Mouse (Mus musculus) C2C12 (cell line): ENCODE measurements around the gene Abcg1. TPM values are rescaled to one million over a fixed set of nuclear protein-coding genes. Genes with fewer than 3 reads are reported as not detected.
A peak's percentile ranks its signal among the peaks of the same experiment; 100 is the strongest.

ENCODE experiments used
- H3K27me3 ChIP-seq: one replicate; pipeline ENCODE4 v1.6.1; 2011; ENCODE audit not compliant: control insufficient read depth, insufficient read depth, insufficient read length
- H3K36me3 ChIP-seq: one replicate; pipeline ENCODE4 v1.6.1; 2011; ENCODE audit not compliant: control insufficient read depth, insufficient read depth
- H3K4me3 ChIP-seq: one replicate; pipeline ENCODE4 v1.5.1; 2011; ENCODE audit warnings: mild to moderate bottlenecking, control low read depth; ENCODE audit not compliant: poor library complexity, insufficient read depth, severe bottlenecking
- H3K79me2 ChIP-seq: one replicate; pipeline ENCODE4 v1.6.1; 2011; ENCODE audit not compliant: control insufficient read depth, insufficient read depth
- H3K79me3 ChIP-seq: one replicate; pipeline ENCODE4 v1.6.1; 2011; ENCODE audit warnings: low read depth, control low read depth
- H3ac ChIP-seq: one replicate; pipeline ENCODE3; 2011; ENCODE audit warnings: low read depth; ENCODE audit not compliant: control insufficient read depth, insufficient read length
- CEBPB ChIP-seq: IDR thresholded peaks from one replicate; pipeline ENCODE4 v1.6.1; 2011; ENCODE audit warnings: low read depth, mild to moderate bottlenecking, control low read depth, moderate library complexity
- CTCF ChIP-seq: IDR thresholded peaks from one replicate; pipeline ENCODE4 v1.5.1; 2011; ENCODE audit not compliant: control insufficient read depth, insufficient read depth, insufficient read length
- FOSL1 ChIP-seq: IDR thresholded peaks from one replicate; pipeline ENCODE4 v1.8.0; 2011; ENCODE audit warnings: mild to moderate bottlenecking, low read length; ENCODE audit not compliant: poor library complexity, insufficient read depth, severe bottlenecking
- MAX ChIP-seq: IDR thresholded peaks from one replicate; pipeline ENCODE4 v1.6.1; 2011; ENCODE audit warnings: mild to moderate bottlenecking, control low read depth
- MYOD1 ChIP-seq: IDR thresholded peaks from one replicate; pipeline ENCODE4 v1.6.1; 2011; ENCODE audit warnings: low read depth; ENCODE audit not compliant: control insufficient read depth, insufficient read length
- MYOG ChIP-seq: IDR thresholded peaks from one replicate; pipeline ENCODE4 v1.6.1; 2011; ENCODE audit not compliant: control insufficient read depth, insufficient read length; ENCODE audit errors: extremely low read depth
- USF1 ChIP-seq: IDR thresholded peaks from one replicate; pipeline ENCODE4 v1.6.1; 2011; ENCODE audit warnings: low read depth, mild to moderate bottlenecking, control low read depth, moderate library complexity
- polyA plus RNA-seq: library from polyadenylated mRNA; unstranded; fragments of >200 nt; fragmentation: generic; extraction: Trizol; gene quantifications from one replicate; pipeline ENCODE4 v1.2.1, GENCODE M21; 2012; ENCODE audit warnings: missing spikeins

Gene Abcg1
- polyA plus RNA-seq, 1 experiment = 0.46 TPM

DNA sequence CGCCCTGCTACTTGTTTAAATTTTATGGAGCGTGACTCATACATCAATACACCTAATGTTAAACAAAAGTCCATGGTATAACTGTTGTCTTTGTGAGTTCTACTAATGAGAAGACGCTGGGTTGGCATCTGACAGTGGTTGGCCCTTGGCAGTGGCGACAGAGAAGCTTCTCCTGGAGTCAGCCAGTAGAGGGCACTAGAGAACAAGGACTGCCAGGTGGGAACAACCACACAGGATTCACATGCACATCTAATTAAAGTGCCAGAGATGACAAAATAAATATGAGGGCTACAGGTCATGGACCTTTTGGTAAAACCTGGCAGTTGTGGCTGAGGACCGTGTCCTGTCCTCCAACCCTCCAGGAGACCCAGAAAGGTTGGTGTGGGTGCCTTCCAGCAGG, 80.9 kb downstream of the Abcg1 start:
- no peaks in the 10 kb centered on the region for H3K79me3 ChIP-seq
- H3ac ChIP-seq = no peak overlapping the region
- no peak overlapping the region for H3K4me3 ChIP-seq
- TF ChIP-seq CTCF (peak; percentile 24), USF1 (no peak)
- no peaks in the 10 kb centered on the region for H3K79me2 ChIP-seq
- H3K27me3 ChIP-seq = peaks cover 3% of the 10 kb centered on the region
- H3K36me3 ChIP-seq = no peaks in the 10 kb centered on the region

- no peaks in the 10 kb centered on the region for H3K36me3 ChIP-seq
- H3K79me2 ChIP-seq = no peaks in the 10 kb centered on the region
- H3K4me3 ChIP-seq = no peak overlapping the region
- TF ChIP-seq MYOG (no peak), FOSL1 (no peak), MYOD1 (no peak), USF1 (no peak), MAX (no peak), CEBPB (no peak), CTCF (no peak)
- H3K79me3 ChIP-seq = no peaks in the 10 kb centered on the region
- H3K27me3 ChIP-seq = peaks cover 3% of the 10 kb centered on the region
- H3ac ChIP-seq = no peak overlapping the region
Observed at GRCm38 (mm10) chr17:31142116-31142515, 84.6 kb downstream of the Abcg1 start.

DNA sequence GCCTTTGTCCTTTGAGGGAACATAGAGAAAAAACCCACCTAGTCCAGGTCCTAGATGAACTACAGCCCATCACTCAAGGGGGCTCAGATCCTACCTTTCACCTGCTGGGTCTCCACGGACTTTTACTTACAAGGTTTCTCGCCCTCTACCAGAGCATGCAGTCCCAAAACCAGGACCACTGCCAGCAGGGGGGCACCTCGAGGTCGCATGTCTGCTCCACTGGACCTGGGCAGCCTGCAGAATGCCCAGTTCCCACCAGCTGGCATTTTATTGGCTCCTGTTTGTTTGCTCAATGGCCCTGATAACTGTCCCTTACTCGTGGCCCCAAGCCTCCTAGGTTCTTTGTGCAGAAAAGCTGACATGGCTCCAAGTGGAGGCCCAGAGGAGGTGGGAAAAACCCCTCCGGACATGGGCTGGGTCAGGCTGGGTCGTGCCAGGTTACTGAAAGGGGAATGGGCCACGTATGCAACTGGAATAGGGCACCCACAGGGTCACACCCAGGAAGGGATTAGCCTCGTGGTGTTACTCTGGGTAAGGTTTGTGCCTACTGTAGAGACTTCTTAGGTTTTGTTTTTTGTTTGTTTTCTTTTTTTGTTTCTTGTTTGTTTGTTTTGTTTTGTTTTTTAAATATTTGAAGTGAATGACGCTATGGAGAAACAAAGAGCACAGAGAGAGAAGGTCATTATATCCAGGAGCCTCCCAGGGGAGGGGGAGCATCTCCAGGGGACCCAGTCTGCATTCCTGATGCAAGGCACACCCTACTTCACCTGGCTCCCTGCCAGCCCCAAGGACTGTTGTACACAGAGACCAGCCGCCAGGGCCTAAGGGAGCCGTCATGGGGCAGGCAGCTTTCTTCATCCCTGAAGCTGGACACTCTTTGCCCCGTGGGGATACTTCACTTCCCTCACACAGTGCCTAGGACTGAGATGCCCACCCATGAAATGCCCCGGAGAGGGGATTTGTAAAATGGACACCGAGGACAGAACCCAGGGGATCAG, 86.9 kb downstream of the Abcg1 start, which contains the start of gene Tff2:
TSS of gene Tff2 (minus strand) at position 243 of the 998 bp plus-strand sequence.
- Histone ChIP-seq H3K36me3 (no peaks in the 10 kb centered on the region), H3K4me3 (no peak within 1 kb of the TSS), H3K27me3 (no peaks in the 10 kb centered on the region), H3ac (no peak within 1 kb of the TSS), H3K79me2 (no peaks in the 10 kb centered on the region), H3K79me3 (no peaks in the 10 kb centered on the region)
- TF ChIP-seq CTCF (no peak), FOSL1 (no peak), MYOD1 (no peak), MYOG (no peak), MAX (no peak), CEBPB (no peak), USF1 (no peak)

DNA sequence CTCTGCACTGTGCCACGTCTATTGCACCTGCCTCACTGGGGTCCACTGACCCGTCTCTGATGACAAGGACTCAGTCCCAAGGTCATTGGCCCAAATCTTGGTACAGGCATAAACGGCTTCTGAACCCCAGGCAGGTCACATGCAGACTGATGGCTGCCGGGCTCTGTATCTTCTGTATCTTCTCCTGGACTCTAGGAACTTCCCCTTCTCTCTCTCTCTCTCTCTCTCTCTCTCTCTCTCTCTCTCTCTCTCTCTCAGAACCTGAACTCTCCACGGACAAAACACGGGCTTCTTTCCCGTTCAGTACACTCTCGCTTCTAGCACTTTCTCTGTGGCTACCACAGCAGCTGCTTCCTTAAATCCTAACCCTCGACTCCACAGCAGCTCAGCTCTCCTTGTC, 88.5 kb downstream of the Abcg1 start:
- TF ChIP-seq MYOG = no peak
- TF ChIP-seq USF1 = no peak
- no peak for TF ChIP-seq MYOD1
- TF ChIP-seq FOSL1 = no peak
- TF ChIP-seq CTCF = no peak
- TF ChIP-seq CEBPB = no peak
- no peak for TF ChIP-seq MAX
- Histone ChIP-seq H3K36me3 (no peaks in the 10 kb centered on the region), H3K79me2 (no peaks in the 10 kb centered on the region), H3K79me3 (no peaks in the 10 kb centered on the region), H3K27me3 (no peaks in the 10 kb centered on the region), H3K4me3 (no peak overlapping the region), H3ac (no peak overlapping the region)

DNA sequence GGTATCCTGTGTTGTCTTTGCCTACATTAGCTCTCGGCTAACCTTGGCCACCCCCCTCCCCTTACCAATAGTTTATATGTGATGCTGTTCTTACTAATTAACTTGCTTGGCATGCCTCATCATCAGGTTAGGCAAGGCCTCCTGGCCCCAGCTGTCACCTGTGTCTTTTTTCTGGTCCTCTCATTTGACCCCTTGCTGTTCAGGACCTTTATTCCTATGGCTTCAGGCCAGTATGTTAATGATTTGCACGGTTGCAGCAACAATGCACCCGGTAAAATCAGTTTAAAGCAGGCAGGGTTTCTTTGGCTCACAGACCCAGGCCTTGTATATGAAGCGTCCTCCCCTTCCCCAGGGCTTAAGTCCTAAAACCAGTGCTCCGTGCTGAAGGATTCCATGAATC, 95.0 kb downstream of the Abcg1 start:
- Histone ChIP-seq H3K79me3 (no peaks in the 10 kb centered on the region), H3K27me3 (no peaks in the 10 kb centered on the region), H3K4me3 (no peak overlapping the region), H3ac (no peak overlapping the region), H3K36me3 (no peaks in the 10 kb centered on the region), H3K79me2 (no peaks in the 10 kb centered on the region)
- TF ChIP-seq MYOG (no peak), FOSL1 (no peak), CEBPB (no peak), MYOD1 (no peak), MAX (no peak), CTCF (no peak), USF1 (no peak)

DNA sequence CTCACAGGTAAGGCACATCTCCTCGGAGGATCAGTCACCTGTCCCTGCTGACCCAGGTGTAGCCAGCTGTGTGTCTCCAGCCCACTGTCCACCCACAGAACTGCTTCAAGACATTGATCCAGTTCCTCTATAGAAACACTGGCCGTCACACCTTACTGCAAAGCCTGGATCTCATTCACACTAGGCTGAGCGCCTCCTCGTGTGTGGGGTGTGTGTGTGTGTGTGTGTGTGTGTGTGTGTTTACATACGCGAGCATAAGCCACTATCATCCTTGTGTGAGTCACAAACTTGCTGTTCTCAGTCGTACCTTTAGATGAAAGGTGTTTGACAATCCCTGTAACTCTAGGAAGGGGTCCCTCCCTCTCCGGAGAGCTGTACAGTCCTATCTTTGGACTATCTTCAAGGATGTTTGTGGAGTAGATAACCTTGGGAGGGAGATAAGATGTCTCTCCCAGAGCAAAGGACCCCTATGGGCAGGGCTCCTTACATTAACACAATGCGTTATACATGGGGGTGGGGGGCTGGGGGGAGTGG, 95.6 kb downstream of the Abcg1 start:
- Histone ChIP-seq H3K4me3 (no peak overlapping the region), H3K79me2 (no peaks in the 10 kb centered on the region), H3K36me3 (no peaks in the 10 kb centered on the region), H3K27me3 (no peaks in the 10 kb centered on the region), H3K79me3 (no peaks in the 10 kb centered on the region), H3ac (no peak overlapping the region)
- TF ChIP-seq USF1 (no peak), CTCF (no peak), MAX (no peak), MYOG (no peak), CEBPB (no peak), MYOD1 (no peak), FOSL1 (no peak)
